Mouse (Mus musculus): Measurements from ENCODE around the gene Apoc3.

Apoc3 gene

DNA sequence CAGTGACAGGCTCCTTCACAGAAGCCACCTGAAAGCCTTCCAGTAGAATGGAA lies at the start of gene Apoc3:
Gene Apoc3 (minus strand): TSS at position 41 of the 53 bp plus-strand sequence.
- DNase-seq, result no peak

DNA sequence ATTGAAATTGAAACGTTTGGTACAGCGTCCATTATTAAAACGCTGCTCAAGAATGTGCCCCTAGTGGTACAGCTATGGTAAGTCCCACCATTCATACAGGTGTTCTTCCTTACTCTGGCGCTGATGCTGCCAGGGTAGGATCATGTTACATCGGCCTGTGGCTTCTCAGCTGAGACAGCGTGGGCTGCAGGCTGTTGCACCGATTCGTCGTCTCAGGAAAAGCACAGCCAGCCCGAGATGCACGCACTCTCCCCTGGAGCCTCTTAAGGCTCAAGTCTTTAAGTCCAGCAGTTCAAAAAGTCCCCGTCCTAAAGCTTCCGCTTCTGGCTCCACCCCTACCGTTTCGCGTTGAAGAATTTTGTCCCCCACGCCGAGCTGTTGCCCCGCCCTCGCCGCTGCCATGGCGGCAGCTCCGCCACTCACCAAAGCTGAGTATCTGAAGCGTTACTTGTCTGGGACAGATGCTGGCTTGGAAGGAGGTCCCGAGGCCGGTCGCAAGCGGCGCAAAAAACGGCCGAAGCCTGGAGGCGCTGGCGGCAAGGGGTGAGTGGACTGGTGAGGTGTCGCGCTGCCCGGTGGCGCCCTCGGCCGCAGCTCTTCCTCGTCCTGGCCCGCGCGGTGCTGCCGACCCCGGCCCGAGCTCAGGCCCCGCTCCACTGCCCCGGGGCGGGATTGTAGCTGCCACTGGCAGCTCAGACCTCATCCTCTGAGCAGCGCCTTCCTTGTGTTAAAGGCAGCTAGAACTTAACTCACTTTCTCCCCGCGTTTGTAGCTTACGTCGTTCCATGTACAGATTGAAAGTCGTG lies 47.4 kb upstream of the Apoc3 start, which contains the start of gene Bud13:
Gene Bud13 (plus strand): TSS at position 378 of the 806 bp plus-strand sequence.
- peak; percentile 95 to 98 for DNase-seq

DNA sequence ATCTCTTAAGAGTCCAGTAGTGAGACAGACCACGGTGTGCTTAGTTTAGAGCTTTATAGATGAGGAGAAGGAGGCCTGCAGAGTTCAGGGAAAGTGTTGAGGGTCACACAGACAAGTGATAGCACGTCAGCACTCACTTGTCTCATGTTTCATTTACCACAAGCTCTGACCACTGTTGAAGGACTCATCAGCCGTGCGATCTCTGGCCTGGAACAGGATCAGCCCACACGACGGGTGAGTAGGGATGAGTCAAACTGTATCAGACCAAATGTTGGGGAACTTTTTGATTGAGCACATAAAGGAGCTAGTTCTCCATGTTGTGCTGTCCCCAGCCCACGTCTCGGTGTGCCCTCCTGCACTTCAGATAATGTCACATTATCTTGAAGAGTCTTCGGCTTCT lies 39.1 kb upstream of the Apoc3 start:
- DNase-seq, result no peak

DNA sequence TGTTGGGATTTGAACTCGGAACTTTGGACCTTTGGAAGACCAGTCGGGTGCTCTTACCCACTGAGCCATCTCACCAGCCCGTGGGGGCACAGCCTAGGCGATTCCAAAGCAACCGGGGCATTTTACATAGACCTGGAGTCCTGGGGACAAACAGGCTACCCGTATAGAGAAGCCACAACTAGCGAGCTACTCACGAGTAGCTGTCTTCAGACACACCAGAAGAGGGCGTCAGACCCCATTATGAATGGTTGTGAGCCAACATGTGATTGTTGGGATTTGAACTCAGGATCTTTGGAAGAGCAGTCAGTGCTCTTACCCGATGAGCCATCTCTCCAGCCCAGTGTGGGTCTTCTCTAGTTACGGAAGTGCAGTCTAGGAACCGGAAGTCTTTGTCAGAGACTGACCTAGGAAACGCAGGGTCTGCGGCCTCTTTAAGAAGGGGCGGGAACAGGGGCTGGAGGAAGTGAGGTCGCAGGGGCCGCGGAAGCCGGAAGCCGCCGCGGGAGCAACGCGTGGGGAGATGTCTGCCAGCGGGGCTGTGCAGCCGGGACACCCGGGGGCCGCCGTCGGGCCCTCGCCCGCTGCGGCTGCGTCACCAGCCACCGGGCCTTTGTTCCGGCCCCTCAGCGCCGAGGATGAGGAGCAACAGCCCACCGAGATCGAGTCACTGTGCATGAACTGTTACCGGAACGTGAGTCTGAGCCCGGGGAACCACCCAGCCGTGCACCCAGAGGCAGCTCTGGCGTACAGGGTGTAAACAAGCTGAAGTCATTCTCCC lies 37.4 kb upstream of the Apoc3 start, which contains the start of gene Zpr1:
Gene Zpr1 (plus strand): TSS at position 388 of the 778 bp plus-strand sequence.
- peak; percentile 85 to 89 for DNase-seq

DNA sequence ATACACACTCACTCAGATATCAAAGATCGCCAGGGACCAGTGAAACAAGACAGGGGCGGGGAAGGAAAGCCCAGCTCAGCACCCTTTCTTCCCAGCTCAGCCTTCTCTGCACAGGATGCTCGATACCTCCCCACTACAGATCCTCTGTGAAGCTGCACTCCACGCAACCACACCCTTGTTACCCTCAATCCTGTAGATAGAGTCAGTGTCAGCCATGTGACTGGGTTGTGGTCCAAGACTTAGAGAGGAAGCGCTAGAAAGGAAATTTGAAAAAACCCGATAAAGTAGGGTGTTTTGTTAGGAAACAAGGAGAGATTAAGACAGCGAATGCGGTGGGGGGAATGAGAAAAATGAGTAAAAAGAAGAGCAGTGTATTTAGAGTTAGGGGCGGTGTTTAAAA lies 36.6 kb upstream of the Apoc3 start:
- no peak for DNase-seq

DNA sequence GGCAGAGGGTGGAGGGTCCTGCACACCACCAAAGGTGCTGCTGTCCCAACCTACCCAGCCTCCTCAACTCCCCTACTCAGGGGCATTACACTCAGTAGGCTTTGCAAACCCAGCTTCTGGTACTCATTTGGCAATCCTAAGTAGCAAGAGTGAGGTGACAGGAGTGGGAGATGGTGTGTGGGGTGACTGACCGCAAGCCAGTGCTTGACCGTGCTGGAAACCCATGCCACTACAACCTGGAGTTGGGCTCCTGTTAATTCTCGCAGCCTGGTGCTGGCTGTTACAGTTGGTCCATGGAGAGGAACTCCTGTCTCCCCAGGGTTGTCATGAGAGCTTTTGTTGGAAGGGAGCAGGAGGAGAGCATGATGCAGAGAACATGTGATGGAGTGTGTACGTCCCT lies 35.3 kb upstream of the Apoc3 start:
- no peak for DNase-seq

DNA sequence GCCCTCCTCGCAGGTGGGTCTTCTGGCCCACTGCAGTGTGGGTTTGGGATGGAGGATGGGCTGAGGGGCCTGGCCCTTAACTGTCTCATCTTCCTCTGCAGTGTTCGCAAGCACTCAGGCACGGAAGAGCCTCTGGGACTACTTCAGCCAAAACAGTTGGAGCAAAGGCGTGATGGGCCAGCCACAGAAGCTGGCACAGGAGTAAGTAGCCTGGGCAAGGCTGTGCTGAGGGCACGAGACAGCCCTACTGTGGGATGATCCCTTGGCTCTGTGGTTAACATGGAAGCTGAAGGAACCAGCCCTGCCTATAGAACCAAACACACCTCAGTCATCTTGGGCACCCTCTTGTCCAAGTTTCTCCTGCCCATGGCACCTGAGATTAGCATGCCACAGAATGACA lies 33.7 kb upstream of the Apoc3 start:
- no peak for DNase-seq

DNA sequence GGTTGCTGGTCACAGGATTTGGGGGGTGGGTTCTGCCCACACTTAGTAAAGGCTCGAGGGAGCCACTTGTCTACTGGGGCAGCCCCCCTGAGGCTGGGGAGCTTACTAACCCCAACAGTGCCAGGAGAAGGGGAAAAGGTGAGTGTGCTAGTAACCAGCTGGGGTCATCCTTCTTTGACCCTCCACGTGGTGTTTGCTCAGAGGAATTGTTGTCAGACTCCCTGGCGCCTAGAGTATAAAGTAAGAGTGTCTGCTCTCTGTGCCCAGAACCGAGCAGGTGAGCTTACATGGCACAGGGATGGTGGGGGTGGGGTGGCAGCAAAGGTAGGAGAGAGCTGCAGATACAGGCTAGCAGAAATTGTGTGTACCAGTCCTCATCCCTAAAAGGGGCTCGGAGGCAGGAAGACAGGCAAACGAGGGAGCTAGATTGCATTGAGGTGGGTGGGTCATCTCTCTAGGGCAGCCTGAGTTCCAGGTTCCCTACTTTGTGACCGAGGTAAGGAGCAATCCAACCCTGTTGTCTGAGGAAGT lies 33.0 kb upstream of the Apoc3 start, which contains the start of gene Apoa5:
Gene Apoa5 (plus strand): TSS at position 291 of the 531 bp plus-strand sequence.
- no peak for DNase-seq

DNA sequence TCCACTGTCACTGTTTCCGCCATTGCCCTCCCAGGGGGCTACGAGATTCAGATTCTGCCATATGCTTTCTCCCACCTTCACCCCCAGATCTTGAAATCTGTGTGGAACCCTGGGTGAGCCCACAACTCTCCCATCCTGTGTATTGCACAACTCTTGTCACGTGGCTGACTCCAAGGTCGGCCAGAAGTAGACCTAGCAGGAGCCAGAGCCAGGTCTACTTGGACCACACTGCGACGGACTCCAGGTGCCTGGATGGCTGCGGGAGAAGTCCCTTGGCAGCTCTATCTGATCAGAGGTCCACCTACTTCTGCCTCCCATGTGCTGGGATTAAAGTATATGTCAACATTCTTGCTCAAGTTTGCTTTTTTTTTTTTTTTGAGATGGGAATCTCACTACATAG lies 25.7 kb upstream of the Apoc3 start:
- no peak for DNase-seq

DNA sequence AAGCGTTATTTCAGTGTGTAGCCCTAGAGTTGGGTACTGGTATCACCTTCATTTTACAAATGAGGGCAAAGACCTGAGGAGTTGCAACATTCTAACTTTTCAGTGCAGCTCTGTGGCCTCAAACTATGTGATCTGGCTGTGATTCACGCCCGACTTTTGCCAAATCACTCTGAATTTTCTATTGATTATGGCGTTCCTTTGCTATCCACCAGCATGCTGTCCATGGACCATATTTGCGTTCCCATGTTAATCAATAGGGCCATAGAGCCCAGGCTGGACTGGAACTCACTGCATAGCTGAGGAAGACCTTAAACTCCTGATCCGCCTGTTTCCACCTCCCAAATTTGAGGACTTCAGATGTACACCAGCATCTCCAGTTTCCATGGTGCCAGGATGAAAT lies 23.7 kb upstream of the Apoc3 start:
- DNase-seq, result no peak

DNA sequence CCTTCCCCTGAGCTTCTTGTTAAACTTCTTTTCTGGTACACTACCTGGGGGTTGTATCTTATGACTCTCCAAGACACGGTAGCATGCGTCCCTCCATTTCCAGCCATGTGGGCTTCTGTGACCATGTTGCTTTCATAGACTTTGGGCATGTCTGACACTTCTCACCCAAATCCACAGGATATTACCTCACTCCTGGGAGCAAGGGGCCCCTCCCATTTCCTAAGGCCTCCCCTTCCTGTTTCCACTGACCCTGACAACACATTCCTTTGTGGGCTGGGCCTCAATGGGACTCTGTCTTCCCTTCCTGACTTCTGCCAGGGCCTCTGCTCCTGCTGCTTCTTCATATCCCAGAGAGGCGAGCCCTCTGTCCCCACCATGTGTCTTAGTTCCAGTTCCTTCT lies 22.1 kb upstream of the Apoc3 start:
- no peak for DNase-seq

DNA sequence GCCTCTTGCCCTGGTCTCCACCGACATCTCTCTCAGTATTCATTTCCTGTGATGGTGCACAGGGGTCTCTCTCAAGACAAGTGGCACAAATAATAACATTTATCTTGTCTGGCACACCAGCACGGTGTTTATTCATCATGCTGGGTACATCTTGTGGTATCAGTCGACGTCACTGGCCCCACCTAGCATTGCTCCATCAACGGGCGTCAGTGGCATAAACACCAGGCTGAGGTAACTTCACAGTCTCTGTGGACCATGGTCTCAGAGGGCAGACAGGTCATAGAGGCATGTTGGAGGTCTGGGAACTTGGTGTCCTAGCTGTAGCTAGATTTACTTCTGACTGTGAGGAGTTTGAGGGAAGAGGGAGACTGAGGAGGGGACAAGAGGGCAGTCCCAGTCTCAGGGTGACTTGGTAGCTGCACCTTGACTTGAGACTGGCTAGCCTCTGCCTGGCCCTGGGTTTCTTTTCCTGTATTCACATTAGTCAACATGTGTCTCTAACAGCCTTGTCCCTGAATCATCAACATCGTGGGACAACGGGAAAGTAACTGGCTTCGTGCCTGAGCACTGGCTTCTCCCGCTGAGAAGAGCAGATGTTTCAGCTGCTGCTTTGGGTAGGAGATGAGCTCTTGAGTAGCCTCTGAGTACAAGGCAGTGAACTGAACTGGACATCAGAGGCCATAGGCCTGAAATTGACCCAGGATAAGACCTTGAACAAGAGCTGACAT lies 21.4 kb upstream of the Apoc3 start:
- no peak for DNase-seq

DNA sequence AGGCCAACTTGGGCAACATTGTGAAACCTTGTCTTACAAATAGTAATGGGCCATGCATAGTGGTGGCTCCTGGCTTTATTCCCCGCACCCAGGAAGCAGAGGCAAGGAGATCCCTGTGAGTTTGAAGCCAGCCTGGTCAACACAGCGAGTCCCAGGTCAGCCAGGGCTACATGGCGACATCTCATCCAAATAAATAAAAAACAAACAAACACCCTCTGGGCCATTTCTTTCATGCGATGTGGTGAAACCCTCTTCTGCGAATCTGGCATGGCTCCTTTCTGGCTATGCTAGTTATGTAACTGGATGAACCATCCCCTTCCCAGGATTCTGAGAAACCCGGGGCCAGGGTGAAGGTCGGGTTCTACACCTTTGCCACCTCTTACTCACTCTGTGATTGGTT lies 20.7 kb upstream of the Apoc3 start:
- no peak for DNase-seq

DNA sequence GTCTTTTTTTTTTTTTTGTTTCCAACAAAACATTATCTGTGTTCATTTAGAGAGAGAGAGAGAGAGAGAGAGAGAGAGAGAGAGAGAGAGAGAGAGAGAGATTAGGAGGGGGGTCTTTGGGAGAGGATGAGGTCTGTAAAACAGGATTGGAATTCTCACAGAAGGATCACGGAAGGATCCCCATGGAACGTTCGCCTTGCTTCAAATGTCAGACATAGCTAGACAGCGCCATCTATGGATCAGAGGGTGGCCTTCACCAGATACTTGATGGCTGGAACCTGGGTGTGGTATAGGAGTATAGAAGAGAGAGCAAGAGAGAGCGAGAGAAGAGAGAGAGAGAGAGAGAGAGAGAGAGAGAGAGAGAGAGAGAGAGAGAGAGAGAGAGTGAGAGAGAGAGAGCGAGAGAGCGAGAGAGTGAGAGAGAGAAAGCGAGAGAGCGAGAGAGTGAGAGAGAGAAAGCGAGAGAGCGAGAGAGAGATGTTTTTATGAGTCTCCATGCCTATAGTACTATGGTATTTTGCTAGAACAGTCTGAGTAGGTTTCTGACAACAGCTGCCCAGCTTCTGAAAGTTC lies 11.4 kb upstream of the Apoc3 start:
- peak; percentile 83 to 86 for DNase-seq

DNA sequence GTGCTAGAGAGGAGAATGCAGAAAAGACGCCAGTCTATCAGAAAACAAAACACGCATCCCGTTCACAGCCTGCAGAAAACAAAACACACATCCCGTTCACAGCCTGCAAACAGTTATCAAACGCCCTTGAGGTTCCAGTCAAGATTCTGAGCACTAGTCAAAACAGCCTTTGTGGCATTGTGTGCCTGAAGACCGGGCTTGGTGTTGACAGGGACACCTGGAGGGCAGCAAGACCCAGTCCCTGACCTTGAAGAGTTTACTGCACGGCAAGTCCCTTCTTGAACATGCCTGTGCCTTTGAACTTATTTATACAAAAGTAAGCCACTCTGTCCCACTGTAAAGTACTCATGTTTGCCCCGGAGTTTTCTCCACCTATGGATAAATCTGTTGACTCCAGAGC lies 8.1 kb upstream of the Apoc3 start:
- no peak for DNase-seq

DNA sequence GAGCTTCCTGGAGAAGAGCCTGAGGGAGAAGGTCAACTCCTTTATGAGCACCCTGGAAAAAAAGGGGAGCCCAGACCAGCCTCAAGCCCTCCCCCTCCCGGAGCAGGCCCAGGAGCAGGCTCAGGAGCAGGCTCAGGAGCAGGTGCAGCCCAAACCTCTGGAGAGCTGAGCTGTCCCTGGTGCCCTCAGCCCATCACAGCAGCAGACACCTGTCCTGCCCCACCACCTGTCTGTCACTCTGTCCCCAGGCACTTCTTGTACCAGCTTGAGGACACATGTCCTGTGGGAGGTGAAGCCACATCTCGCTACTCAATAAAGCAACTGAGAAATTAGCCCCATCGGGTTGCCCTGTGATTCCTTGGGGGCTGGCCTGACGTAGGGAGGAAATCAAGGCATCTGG lies 7.7 kb upstream of the Apoc3 start:
- DNase-seq, result no peak

DNA sequence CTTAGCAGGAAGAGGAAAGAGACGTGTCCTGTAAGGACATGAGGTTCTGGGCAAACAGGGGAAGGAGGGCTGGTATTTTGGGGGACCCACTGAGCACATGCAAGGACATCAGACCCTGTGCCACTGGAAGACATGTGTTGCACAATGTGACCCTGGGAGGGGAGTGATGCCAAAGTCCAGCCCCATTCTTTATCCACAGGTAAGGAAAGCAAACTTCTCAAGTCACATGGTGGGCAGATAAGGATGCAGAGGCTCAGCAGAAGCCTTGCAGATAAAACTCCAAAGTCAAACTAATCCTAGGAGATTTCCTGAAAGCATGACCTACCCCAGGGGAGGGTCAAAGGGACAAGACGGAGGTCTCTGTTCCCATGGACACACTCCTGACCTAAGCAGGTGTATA lies 6.4 kb upstream of the Apoc3 start:
- no peak for DNase-seq

DNA sequence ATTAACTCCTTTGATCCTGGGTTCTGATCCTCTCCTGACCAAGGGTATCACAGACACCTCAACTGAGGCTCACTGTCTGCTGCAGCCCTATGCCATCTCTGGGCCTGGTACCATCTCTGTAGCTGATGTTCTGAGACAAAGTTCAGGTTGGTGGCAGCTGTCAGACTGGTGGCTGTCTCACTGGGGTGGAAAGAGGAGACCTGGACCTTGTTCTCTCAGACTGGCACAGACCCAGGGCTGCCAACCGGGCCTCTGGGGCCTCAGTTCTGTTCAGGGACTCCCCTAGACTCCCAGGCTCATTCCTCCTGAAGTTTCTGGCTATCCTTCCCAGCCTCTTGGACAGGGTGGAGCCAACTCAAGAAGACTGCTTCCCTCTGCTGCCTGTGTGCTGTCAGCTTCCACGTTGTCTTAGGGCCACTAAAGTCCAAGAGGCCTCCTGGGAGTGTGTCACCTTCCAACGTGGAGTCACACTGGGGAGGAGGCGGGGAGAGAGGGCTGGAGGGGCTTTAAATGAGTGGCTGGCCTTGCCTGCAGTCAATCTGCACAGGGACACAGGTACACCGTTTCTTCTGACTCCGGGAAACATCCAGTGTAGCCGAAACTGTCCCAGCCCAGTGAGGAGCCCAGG lies 5.2 kb upstream of the Apoc3 start, which contains the start of gene Apoa4:
Gene Apoa4 (plus strand): TSS at position 171 of the 628 bp plus-strand sequence.
- no peak for DNase-seq

DNA sequence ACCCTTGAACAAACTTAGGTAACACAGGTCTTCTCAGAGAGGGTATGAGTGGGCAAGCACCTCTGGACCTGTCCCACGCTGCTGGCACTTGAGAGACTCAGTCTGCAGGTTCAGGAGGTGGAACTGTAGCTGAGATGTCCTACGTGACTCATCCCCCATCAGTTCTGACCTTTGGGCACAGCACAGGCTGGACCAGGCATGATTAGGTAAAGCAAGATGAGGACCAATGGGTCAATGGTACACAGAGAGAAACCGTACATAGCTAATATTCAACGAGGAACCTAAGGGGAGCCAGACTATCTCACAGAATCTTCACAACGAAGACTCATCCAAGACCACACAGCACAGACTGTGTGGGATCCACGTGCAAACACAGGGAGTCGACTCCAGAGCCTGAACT lies 3.4 kb upstream of the Apoc3 start:
- DNase-seq, result no peak

DNA sequence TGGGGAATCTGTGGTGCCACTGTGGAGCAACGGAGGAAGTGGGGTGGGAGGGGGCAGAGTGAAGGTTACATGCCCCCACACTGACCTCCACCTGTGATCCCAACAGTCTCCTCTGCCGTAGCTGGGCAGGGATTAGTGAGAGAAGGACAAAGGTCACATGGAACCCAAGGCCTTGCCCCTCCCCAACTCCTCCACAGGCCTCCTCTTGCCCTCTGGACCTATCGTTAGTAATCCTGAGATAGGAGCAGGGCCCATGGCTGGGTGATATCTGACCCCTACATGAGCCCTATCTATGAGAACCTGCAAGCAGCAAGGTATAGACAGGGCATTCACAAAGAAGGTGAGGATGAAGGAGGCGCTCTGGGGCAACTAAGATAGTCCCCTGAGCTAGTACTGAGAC lies 213 bp upstream of the Apoc3 start:
- DNase-seq, result no peak

DNA sequence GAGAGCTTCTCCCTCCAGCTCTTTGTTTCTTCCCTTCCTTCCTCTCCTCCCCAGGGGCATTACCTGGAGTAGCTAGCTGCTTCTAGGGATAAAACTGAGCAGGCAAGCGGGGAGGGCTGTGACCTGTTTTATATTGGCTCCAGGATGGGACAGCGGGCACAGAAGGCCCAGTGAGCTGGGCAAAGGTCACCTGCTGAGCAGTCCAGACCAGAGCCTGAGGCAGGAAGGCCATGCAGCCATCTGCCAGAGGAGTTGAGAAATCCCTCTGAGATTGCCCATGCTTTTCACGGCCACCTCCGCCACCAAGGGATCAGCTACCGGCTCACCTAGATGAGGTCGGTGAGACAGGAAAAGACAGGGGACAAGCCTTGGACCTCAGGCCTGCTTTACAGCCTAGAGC lies 240 bp downstream of the Apoc3 start:
- DNase-seq, result no peak

DNA sequence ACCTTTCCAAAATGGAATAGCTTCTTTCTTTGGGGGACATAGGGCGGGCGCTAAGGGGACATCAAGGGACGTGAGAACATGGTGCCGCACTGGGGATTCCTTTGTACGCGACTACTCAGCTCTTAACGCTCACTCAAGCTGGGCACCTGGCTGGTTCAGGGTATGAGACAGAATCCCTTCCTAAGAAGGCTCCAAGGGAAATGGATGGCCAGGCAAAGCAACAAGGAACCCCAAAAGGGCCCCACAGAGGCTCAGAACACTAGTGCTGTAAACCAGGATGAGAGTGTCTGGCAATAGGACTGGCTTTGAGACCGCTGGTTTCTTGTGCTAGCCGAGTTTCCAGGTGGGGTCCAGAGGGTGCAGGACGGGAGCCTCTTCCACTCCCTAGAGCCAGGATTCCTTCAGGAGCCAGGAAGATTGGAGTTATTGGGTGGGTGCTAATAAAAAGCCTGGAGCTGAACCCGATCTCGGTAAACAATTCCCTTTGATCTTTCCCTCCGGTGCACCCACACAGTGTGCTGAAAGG lies 4.9 kb downstream of the Apoc3 start:
- no peak for DNase-seq
